Mouse (Mus musculus) liver, postnatal 0 days (tissue): ENCODE results near the gene Lsg1.

Experiments
- CTCF ChIP-seq: sonication (generic); IDR thresholded peaks from 2 replicates; pipeline ENCODE4 v1.5.1; 2016; ENCODE audit warnings: antibody characterized with exemption, low read depth
- EP300 ChIP-seq: IDR thresholded peaks from 2 replicates; pipeline ENCODE4 v1.6.1; 2016; ENCODE audit warnings: antibody characterized with exemption, low read depth, mild to moderate bottlenecking

- TF ChIP-seq CTCF: no peak
- TF ChIP-seq EP300: no peak
Observed at GRCm38 (mm10) chr16:30527889-30528288, 59.5 kb downstream of the Lsg1 start.
